In the genomic region with DNA sequence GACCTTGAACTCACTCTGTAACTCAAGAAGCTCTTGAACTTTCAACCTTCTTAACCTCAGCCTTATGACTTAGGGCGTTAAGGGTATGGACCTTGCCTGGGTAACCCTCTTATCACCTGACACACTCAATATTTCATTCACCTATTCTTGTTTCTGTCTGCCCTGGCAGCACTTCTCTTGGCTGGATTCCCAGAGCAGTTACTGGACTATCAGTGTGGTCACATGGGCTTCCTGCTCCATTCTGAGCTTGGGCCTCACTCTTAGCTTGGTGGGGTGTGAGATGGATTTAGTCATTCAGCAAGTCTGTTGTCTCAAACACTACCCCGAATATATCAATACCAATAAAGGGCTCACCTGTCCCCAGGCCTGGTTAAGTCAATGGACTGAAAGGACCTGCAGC, we compare ENCODE assay signal across 18 mouse cellular contexts.
A peak's percentile ranks its signal among the peaks of the same experiment; 100 is the strongest.
DNase-seq lines count a peak whose midpoint lies in the region; ATAC-seq and TF ChIP-seq lines count a peak whose summit lies in the region.
"Had no signal": no experiment of that assay in that cellular context is flagged by ENCODE, and none has a peak within 500 bp of the region (broad histone marks: within the 10 kb centered on the region; RNA-seq: fewer than 3 reads in every experiment).

No protein-coding gene starts in this region.

- no peak overlapping the region for H3K27ac ChIP-seq in thymus, adult 2 months (ENCODE audit: control insufficient read depth, insufficient read depth, low read length)
- H3K27ac ChIP-seq: embryonic facial prominence, embryonic 13.5 days; forebrain, embryonic 10.5 days; lung, embryonic 15.5 days had no signal

- 75% methylated on average over 2 of the region's 2 CpGs for WGBS in thymus, adult 2 months

- intact Hi-C loops in heart, postnatal 36 days (cut with DNase I): no loop called here

- no peak for TF ChIP-seq CTCF in thymus, adult 2 months (IDR thresholded peaks at IDR 0.05; ENCODE audit: borderline replicate concordance, control insufficient read depth, extremely low read depth, insufficient read depth, low read length, poor library complexity)

- H3K4me1 ChIP-seq in thymus, adult 2 months (replicated peaks; ENCODE audit: control insufficient read depth, insufficient read depth, low read length): no peaks in the 10 kb centered on the region
- H3K4me1 ChIP-seq: embryonic facial prominence, embryonic 13.5 days; lung, embryonic 15.5 days had no signal

- ATAC-seq in erythroblast, adult 5-6 weeks (replicated peaks; ENCODE audit: low FRiP score, poor library complexity, severe bottlenecking): no peak

- DNase-seq in cerebellum, postnatal 14 days: peak; percentile 37 to 51
- no peak for DNase-seq in cerebellum, adult 11-12 months
- peak; percentile 56 for DNase-seq in MN1 (ENCODE audit: low spot score)
- peak; percentile 42 to 60 for DNase-seq in heart, adult 9 months (ENCODE audit: low spot score in 2 of 2)
- peak; percentile 25 to 31 for DNase-seq in heart, postnatal 36 days
- no peak for DNase-seq in layer of hippocampus, postnatal 14 days (ENCODE audit: low spot score in 2 of 2)
- no peak for DNase-seq in thymus, adult 2 months
- DNase-seq: adrenal gland, postnatal 25 days; B cell, adult 2 months; gastrocnemius, postnatal 14 days; kidney, adult 11 months; kidney, postnatal 10 days; retina, postnatal 1 day; thymus, postnatal 4 days had no signal

- H3K4me3 ChIP-seq in thymus, adult 2 months (ENCODE audit: control insufficient read depth, insufficient read depth, low read length): no peak overlapping the region
- H3K4me3 ChIP-seq: embryonic facial prominence, embryonic 13.5 days; forebrain, embryonic 10.5 days; lung, embryonic 15.5 days had no signal

- no peak for TF ChIP-seq POLR2A in thymus, adult 2 months (IDR thresholded peaks at IDR 0.05; ENCODE audit: control insufficient read depth, extremely low read depth, insufficient read depth, low read length, poor library complexity)

- no peaks in the 10 kb centered on the region for H3K36me3 ChIP-seq in thymus, adult 2 months (ENCODE audit: control insufficient read depth, insufficient read depth, low read length)
- H3K36me3 ChIP-seq: embryonic facial prominence, embryonic 13.5 days; forebrain, embryonic 10.5 days; lung, embryonic 15.5 days had no signal

- H3K27me3 ChIP-seq in thymus, adult 2 months (ENCODE audit: control insufficient read depth, insufficient read depth, low read length): no peaks in the 10 kb centered on the region
- H3K27me3 ChIP-seq: embryonic facial prominence, embryonic 13.5 days; lung, embryonic 15.5 days had no signal

Comparison
In these comparisons a context has a peak if more than half of its experiments do, and no peak if none do; other contexts are left out.
1. DNase-seq: peak in cerebellum, postnatal 14 days (2 of 2), MN1 (single experiment), heart, adult 9 months (2 of 2) and heart, postnatal 36 days (2 of 2); none in cerebellum, adult 11-12 months (single experiment), layer of hippocampus, postnatal 14 days (0 of 2) and thymus, adult 2 months (single experiment).